Mouse (Mus musculus) kidney, adult 2 months (tissue): ENCODE data around the gene Mecom.

Source experiments
- CTCF ChIP-seq: fragments of 200-500 bp; conservative IDR thresholded peaks from 2 replicates; pipeline ENCODE4 v1.5.1; 2011; ENCODE audit warnings: low read depth, mild to moderate bottlenecking, control low read depth, low read length, moderate library complexity, mixed read lengths; ENCODE audit not compliant: insufficient read depth, insufficient read length
- POLR2A ChIP-seq: fragments of 200-500 bp; IDR thresholded peaks from one replicate; pipeline ENCODE4 v1.6.1; 2011; ENCODE audit warnings: low read depth, low read length, control low read depth

DNA sequence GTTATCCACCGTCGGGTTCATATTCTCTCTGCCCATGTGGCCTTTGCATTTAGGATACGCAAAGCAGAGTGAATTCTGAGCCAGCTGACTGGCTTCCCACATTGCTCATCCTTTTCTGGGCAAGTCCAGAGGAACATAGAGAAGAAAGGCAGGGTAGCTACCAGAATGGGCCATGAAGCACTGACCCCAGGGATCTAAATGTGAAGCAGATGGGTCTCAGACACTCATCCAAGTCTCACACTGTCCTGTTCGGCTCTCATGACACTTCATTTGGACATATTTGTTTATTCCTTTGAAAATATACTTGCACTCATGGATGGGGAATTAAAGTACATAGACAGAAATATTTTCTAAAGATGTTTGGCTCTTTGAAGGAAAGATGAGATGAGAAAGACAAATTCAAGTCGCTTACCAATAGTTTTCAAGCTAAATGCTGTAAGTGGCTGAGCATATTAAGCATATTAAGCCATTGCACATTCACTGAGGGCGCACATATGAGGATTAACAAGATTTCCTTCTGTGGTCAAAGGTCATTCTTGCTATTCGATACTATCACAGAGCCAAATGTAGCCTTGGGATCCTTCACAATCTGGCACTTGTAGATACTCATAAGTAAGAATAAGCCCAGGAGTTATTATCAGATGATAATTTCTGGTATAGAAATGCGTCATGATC, 365.9 kb downstream of the Mecom start:
- TF ChIP-seq POLR2A (no peak), CTCF (no peak)
